Mouse (Mus musculus) megakaryocyte, embryonic 14.5 days (primary cell): ENCODE data around the gene Foxp4.
"Not testable (repeated sequence)": the region's sequence is repeated elsewhere in the genome, so short reads cannot be mapped to it uniquely, and the experiment has no call there.

Experiments
- FLI1 ChIP-seq: IDR thresholded peaks from 2 replicates; pipeline ENCODE4 v1.6.1; 2012; ENCODE audit warnings: low read length, inconsistent platforms, mixed read lengths
- GATA1 ChIP-seq: IDR thresholded peaks from 3 replicates; pipeline ENCODE4 v1.6.1; 2012; ENCODE audit warnings: mixed read lengths, low read length, inconsistent platforms, borderline replicate concordance

DNA sequence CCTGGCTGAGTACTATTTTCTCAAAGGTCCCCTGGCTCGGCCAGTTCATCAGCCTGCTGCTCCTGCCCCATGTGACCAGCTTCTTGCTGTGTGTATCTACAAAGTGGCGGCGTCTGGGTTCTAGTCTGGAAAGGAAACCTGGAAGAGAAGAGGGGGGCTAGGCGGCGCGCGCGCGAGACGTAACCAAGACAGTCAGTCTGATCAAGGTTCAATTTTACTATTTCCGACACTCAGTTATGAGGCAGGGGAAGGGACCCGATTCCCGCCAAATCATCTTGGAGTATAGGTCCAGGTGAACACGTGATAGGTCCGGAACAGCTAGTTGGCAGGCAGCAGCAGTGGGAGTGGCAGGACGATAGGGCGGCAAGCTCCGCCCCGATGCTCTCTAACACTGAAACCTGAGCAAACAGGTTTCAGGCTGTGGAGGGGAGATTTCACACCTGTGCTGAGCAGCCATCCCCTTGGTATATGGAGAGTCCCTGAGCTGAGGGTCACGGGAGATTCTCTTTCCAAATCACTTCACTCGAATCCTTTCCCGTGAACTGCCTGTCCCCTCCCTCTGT, 72.6 kb downstream of the Foxp4 start:
- not testable (repeated sequence) for TF ChIP-seq FLI1, GATA1
